ENCODE assay signal across 19 mouse cellular contexts in genomic region chr14:118714320-118714719, GRCm38 (mm10).
"Had no signal": no experiment of that assay in that cellular context is flagged by ENCODE, and none has a peak within 500 bp of the region (broad histone marks: within the 10 kb centered on the region; RNA-seq: fewer than 3 reads in every experiment).

No protein-coding gene starts in this region.

- H3K9me3 ChIP-seq: heart, embryonic 10.5 days; heart, embryonic 12.5 days; hindbrain, embryonic 10.5 days; hindbrain, embryonic 12.5 days; hindbrain, embryonic 15.5 days; intestine, embryonic 15.5 days; limb, embryonic 10.5 days; limb, embryonic 12.5 days had no signal

- DNase-seq: gastrocnemius, postnatal 14 days; gastrocnemius, postnatal 36 days; heart, postnatal 4 days; kidney, postnatal 10 days; kidney, postnatal 4 days; liver had no signal

- H3K4me3 ChIP-seq: intestine, embryonic 15.5 days had no signal

- ATAC-seq: inflammation-experienced regulatory T-cells, adult 6 months; intestine, embryonic 15.5 days; intestine, postnatal 0 days had no signal

- H3K27ac ChIP-seq: hindbrain, embryonic 12.5 days; hindbrain, embryonic 15.5 days; intestine, embryonic 15.5 days; layer of hippocampus, adult 2 months; left cerebral cortex, adult 2 months; limb, embryonic 12.5 days; liver, embryonic 14.5 days had no signal

- H3K9ac ChIP-seq: limb, embryonic 12.5 days; liver, embryonic 14.5 days had no signal

- H3K27me3 ChIP-seq: intestine, embryonic 15.5 days had no signal

- H3K36me3 ChIP-seq: heart, embryonic 10.5 days; heart, embryonic 12.5 days; hindbrain, embryonic 10.5 days; hindbrain, embryonic 12.5 days; hindbrain, embryonic 15.5 days; intestine, embryonic 15.5 days; limb, embryonic 10.5 days; limb, embryonic 12.5 days had no signal
